Mouse (Mus musculus) cerebellum, postnatal 25 days (tissue): ENCODE results near the gene Dhdh.
A peak's percentile ranks its signal among the peaks of the same experiment; 100 is the strongest.
"Not testable (repeated sequence)": the region's sequence is repeated elsewhere in the genome, so short reads cannot be mapped to it uniquely, and the experiment has no call there.

Source experiments
- DNase-seq, 2 experiments: peaks; one replicate each; pipeline ENCODE4 v3.0.0; 2021; ENCODE audit warnings: mixed read lengths in 2 of 2

Dhdh gene

DNA sequence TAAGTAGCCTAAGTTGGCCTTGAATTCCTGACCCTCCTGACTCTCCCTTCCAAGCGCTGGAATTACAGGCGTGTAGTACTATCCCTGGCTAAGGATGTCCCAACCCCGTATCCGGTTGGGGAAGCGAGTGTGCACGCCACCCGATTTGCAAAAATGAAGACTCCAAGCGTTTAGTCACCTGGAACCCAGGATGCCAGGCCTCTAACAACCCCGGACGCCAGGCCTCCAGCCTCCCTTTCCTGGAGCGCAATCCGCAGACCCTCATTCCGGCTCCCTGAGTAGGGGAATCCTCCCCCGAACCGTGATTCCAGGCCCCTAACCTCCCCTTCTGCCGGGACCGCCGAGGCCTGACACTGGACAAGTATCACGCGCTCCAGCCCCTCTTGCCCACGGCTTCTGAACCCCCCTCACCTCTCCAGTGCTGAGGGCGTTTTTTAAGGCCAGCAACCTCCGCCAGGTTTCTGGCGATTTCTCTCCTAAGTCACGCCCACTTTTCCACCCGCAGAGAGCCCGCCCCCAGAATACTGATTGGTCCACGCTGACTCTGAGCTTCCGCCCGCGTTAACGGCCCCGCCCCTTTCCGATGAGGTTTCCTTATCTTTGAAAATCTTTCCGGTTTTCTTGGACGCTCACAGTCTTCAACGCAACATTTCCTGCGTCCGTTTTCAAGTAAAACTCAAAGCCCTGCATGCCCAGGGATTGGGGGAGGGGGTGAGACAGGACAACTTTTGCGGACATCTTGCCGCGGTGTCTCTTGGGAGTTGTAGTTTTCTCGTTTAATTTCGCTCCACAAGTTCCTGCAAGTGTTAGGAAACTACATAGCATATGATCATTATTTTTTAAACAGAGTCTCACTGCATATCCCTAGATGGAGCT is 21.5 kb upstream of the Dhdh start, which contains the start of gene Nucb1:
Gene Nucb1 (minus strand): TSS at position 495 of the 876 bp plus-strand sequence.
- DNase-seq = peak; percentile 92 to 93

DNA sequence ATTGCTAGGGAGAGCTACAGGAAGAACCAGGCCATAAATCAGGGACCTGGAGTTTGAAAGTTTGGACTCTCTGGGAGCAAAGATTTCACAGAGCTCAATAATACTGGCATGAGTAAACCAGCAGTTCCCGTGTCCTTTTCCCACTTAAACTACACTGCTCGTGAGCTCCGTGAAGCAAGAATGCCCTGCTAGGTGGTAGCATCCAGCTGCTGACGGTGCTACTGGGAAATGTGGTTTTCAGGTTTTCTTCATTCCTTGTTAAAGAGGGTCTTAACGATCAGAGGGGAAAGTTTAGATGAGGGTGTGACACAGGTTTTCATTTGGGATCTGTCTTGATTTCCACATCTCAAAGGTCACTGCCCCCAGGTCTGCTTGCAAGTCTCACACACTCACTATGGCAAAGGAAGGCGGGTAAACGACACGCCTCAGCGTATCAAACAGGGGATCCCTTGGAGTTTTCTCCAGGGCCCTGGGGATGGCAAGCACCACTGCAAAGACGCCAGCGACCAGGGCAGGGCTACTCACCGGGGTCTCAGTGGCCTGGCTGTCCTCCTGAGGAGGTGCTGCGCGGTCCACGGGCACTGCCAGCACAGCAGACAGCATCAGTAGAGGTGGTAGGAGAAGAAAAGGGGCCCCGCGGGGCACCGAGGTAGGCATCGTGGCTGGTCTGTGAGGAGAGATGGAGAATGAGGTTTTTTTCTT is 20.7 kb upstream of the Dhdh start:
- peak in 1 of 2 experiments; percentile 45 for DNase-seq

DNA sequence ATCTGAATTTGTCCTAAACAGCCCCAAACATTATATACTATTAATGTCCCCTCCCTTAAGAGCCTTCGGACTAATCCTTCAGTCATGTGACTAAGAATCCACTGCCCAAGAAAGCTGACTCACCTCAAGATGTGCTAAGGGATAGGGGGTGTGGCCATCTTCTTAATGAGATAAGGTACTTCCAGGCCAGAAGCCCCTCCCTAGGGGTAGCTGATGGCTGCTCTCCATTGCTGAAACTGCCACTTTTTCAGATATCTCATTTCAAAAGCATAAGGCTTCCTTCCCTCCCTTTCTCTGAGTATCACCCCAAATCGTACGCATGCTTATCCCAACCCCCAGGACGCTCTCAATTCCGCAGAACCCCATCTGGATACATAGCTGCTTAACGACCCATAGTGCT is 20.0 kb upstream of the Dhdh start:
- no peak for DNase-seq

DNA sequence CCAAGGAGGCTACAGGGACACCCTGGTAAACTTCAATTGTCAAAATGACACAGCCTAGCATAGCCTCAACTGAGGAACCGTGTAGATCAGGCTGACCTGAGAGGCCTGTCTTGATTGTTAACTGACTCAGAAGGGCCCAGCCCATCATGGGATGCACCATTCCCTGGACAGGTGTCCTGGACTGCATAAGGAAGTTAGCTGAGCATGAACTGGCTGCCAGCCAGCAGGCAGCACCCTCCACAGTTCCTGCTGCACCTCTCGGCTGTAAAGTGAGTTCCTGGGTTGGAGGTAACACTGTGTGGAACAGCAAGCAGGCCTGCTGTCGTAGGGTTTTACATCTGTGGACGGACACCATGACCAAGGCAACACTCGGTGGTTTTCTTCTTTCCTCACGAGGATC is 19.0 kb upstream of the Dhdh start:
- DNase-seq = peak in 1 of 2 experiments; percentile 49

DNA sequence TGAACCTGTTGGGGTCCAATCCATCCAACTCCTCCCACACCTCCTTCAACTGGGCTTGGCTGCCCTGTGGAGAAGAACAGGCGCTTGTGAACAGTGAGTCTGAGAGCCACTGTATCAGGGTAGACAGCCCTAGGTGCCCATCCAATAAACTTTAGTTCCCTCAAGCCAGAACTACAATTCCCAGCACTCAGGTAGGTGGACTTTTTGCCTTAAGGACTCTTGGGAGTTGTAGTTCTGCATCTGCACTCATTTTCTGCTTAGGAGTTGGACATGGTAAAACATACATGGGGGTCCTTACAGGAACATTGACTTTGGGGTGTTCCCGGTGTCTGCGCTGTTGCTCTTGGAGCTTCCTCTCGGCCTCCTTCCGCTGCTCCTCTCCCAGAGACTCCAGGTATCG is 9.8 kb upstream of the Dhdh start:
- no peak for DNase-seq

DNA sequence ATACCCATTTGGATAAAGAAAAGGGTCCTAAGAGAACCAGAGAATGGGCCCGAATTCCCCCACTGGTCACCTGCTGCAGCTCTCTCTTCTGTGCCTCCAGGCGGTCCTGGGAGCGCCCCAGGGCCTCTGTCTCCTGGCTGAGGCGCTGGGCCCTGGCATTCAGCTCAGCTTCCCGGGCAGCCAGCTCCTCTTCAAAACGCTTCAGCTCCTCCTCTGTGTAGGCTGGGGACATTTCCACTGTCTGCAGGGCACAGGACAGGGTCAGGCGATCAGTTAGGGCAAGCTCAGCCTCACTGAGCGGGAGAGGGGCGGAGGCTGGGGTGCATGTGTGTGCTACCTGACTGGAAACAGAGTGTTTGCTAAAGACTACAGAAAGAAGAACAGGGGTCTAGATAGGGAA is 5.9 kb upstream of the Dhdh start:
- peak in 1 of 2 experiments; percentile 45 for DNase-seq

DNA sequence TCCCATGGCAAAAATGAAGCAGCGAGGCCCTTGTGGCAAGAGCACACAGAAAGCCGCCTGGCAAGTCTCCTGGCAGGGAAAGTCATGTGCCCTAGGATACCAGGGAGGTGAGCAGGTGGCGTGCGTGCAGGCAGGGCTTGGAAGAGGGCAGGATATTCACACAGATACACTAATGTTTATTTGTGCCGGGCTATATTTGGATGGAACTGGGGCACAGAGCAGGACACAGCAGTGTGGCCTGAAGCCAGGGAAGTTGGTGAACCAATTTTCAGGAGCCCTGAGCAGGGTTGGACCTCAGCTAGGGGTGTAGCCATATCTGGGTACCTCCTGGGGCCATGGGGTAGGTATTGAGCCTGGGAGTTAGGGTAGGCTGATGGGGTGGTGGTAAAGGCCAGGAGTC is 4.3 kb upstream of the Dhdh start:
- peak; percentile 87 to 90 for DNase-seq

DNA sequence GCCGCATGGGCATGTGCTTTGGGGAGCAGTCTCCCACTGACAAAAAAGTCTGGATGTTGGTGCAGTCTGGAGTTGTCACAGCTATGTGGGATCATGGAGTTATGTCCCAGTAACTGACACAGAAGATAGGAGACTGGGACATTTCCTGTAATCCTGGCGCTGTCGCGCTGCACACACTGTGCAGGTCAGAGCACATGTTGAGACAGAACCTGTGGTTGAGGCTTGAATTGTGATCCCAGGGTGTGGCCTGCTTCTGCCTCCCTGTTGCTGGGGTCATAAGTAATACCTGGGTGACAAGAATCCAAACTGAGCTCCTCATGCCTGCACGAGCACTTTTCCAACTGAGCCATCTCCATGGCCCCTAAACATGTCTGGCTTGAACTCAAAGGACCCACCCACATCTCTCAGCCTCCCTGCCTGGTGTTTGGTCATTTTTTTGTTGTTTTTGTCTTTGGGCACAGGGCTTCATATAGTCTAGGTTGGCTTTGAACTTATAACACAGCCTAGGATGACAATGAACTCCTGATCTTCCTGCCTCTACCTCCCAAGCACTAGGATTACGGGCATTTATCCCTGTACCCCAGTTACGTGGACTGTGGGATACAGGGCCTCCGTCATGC is 3.7 kb upstream of the Dhdh start:
- DNase-seq = peak in 1 of 2 experiments; percentile 54

DNA sequence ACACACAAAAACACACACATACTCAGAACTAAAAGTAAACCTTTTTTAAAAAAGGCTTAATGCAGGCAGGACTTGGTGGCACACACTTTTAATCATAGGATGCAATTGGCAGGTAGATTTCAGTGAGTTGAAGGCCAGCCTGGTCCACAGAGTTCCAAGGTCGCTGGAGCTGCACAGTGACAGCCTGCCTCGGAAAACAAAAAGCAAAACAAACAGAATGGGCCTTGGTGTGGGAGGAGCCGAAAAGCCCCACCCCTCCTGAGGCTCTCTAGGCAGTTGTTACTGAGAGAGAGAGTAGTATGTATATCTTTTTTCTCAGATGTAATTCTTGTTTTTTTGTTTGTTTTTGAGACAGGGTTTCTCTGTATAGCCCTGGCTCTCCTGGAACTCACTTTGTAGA is 2.7 kb upstream of the Dhdh start:
- DNase-seq = peak; percentile 41 to 43

DNA sequence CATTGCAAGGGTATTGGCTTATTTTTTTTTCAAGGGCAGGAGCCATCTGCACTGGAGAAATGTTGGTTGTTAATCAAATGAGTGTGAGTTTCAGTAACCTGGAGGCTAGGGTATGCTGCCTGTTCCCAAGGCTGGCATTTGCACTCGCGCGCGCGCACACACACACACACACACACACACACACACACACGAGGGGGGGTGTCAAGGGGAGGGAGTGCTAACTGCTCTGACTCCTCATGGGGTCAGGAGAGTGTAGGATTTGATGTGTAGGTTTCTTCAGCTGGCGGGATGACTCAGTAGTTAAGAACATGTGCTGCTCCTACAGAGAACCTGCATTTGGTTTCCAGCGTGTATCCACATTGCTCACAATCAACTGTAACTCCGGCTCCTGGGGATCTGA is 2.2 kb upstream of the Dhdh start:
- DNase-seq = no peak

DNA sequence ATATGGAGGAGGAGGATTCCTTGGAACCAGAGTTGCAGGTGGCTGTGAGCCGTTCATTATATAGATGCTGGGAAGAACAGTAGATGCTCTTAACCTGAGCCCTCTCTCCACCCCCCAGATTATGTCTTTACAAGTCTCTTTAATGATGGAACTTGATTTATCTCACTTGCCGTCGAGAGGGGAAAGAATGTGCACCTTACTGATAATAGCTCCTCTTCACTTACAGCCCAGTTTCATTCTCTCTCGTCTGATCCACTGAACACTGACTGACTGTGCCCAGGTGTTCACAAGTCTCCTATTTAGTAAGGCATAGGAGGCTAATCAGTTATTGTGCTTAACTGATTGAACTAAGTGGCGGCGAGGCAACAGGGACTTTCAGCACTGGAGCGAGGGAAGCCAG is 973 bp upstream of the Dhdh start:
- DNase-seq = no peak

DNA sequence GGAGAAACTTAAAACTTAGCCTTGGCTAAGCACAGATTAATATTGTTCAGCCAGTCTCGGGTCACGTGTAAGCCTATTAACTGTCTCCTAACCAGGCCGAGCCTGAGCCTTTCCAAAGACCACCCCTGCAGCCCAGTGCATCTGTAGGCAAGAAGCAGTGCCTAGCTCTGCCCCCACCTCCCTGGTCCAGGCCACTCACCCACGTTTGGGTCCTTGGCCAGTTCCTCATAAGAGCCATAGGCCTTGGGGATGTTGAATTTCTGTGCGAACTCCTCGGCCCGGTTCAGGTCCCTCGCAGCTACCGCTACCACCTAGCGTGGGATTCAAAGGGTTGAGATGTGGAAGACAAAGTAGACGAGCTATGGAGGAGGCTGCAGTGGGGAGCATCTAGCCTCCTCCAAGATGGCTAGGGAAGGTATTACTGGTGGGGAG is 728 bp downstream of the Dhdh start:
- DNase-seq = no peak

DNA sequence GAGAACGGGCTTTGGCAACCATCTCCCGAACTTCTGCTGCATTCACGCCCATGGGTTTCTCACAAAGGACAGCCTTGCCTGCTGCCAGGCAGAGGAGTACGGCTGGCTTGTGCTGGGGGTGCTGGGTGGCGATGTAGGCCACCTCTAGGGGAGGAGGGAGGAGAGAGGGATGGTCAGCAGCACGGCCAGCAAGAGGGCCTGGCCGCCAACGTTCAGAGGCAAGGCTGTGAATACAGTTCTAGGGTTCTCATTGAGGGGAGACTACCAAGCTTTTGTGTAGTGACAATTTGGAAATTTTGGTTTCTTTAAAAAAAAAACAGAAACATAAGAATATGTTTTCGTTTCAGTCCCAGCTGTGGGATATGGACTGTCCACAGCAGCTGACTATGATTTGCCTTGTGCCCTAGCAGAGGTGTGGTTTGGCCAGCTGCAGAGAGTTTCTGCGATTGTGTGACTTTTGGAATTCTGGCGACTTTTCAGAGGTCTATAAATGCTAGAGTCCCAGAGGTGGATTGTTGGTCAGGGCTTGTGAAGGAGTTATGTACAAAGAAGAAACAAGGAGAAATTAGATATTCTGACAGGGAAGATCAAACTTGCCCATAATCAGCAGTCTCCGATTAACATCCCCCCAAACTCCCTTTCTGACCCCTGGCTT is 1.7 kb downstream of the Dhdh start, which contains the start of gene Gm45808:
Gene Gm45808 (minus strand): TSS at position 51 of the 655 bp plus-strand sequence.
- no peak for DNase-seq

DNA sequence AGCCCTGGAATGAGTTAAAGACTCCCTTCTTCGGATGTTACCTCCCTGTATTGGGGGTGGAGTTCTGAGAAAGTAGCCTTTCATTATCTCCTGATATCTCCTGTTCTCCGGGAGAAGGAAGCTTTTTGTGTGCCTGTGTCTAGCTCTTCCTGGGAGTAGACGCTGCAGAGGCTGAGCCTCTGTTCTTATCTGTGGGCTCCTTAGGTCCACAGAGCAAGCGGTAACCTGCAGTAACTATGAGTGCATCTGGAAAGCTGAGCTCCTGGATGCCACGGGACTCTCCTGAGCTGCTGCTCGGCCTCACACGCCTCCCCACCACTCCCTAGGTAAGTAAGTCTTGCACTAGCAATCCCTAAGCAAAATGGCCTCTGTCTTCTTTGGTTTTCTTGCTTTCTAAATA is 2.4 kb downstream of the Dhdh start:
- no peak for DNase-seq

DNA sequence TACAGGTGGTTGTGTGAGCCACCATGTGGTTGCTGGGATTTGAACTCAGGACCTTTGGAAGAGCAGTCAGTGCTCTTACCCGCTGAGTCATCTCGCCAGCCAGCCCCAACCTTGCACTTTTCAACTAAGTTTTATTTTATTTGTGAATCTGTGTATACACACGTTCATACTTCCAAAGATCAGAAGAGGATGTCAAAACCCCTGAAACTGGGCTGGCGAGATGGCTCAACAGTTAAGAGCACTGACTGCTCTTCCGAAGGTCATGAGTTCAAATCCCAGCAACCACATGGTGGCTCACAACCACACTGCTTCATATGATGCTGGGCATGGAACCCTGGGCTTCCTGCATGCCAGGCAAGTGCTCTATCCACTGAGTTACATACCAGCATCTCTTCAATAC is 3.6 kb downstream of the Dhdh start:
- DNase-seq = not testable (repeated sequence)

DNA sequence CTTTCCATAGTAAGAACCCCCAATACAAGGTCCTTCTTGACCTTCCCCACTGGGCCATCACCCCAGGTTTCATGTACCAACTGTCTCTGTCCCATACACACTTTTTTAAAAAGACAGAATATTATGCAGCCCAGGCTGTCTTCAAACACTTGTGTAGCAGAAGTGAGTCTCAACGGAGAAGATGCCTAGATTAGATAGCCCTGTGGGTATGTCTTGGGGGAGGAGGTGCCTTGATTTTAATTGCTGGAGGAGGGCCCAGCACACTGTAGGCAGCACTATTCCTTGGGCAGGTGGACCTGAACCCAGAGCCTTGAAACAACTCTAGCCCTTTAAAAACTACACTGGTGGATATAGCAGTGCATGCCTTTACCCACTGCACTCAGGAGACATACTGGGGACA is 6.4 kb downstream of the Dhdh start:
- no peak for DNase-seq

DNA sequence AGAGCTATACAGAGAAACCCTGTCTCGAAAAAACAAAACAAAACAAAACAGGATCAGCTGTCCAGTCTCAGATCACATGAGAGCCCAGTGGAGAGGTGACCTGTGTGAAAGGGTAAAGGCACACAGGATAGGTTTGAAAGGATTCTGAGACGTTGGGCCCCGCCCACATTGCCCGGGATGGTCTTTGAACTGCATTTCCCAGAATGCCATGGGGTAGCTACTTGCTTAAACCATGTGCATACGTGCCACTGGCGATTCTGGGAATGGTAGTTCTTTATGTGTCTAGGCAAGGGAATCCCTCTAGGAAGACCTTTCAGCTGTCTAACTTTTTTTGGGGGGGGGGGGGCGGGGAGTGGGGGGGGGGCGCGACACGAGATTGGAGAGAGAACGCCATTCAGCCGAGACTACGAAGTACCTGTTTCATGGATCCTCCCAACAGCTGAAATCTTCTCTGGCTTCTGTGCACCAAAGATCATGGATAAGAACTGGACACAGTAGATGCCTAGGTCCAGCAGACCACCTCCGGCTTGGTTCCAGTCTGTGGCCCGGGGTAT is 7.2 kb downstream of the Dhdh start, which contains the start of gene Tulp2:
Gene Tulp2 (plus strand): TSS at position 504 of the 554 bp plus-strand sequence.
- DNase-seq = peak; percentile 61 to 81

DNA sequence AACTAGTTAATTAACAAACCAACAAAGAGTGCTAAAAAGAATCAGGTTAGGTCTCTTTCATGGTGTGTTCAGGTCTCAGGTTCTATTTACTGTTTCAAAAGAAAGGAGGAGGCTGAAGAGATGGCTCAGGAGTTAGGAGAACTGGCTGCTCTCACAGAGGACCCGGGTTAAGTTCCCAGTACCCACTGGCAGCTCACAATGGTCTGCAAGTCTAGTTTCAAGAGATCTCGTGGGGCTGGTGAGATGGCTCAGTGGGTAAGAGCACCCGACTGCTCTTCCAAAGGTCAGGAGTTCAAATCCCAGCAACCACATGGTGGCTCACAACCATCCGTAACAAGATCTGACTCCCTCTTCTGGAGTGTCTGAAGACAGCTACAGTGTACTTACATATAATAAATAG is 8.3 kb downstream of the Dhdh start:
- DNase-seq = not testable (repeated sequence)

DNA sequence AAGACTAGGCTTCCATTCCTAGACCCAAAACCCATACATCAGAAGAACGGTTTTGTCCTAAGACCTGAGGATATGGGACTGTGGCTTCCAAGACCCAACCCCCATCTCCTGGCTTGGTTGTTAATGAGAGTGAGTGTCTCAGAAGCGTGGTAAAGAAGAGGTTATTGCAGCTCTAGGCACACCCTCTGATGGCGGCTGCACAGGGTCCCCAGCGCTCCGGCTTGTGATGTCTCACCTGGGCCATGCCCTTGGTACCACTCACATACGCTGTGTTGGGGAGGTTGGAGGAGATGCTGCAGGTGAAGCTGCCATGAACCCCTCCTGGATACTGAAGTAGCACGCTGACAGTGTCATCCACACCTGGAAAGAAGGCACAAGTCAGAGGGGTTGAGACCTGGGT is 9.8 kb downstream of the Dhdh start:
- DNase-seq = no peak

DNA sequence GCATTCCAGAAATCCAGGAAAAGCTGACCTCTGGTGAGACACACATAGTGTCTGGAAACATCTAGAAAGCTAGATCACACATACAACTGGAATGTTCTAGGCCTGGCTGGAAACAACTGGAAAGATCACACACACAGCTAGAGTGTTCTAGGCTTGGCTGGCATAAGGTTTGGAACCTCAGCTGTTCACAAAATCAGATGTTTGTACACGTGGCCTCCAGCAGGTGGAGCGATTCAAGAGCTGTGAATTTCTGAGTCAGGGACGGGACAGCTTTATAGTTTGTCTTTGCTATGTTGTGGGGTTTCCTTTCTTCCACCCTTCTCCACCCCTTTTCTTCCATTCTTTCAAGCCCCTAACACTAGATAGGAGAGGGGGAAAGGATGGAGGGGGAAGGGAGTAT is 11.6 kb downstream of the Dhdh start:
- peak; percentile 77 to 84 for DNase-seq

DNA sequence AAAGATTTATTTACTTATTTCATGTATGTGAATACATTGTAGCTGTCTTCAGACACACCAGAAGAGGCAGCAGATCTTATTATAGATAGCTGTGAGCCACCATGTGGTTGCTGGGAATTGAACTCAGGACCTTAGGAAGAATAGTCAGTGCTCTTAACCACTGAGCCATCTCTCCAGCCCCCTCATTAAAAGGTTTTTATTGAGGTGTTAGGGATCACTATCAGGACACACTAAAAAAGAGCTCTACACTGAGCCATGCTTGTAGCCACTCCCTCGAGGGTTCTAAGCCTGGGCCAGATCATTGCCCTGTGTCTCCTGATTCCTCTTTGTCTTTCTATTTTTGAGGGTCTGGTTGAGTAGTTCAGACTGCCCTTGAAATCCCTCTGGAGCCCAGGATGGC is 12.2 kb downstream of the Dhdh start:
- DNase-seq = peak in 1 of 2 experiments; percentile 9

DNA sequence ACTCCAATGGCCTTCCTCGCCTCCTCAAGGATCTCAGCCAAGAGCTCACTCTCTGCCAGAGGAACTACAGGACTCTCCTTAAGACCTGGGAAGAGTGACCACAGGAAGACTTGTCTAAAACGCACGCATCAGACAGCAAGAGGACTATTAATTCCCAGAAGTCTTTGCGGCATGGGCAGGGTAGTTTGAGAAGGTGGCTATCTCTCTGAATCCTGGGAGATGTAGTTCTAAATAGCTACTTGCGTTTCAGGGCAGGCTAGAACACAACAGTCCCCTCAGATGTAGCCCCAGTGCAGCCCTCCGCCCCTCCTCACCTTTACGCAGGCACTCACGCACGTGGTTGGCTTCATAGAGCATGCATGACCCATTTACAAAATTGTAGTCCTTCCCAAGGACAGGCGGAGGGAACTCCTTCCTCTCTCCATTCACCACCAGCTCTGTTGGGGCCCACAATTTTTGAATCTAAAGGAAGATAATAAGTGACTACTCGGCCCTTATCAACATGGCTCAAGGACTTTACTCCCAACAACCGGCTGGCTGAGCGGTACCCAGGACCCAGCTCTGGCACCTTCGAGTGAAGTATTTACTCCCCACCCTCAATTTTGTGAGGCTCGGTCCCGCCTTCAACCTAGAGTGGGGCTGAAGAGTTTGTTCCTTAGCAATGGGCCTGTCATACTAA is 13.2 kb downstream of the Dhdh start:
- peak in 1 of 2 experiments; percentile 67 for DNase-seq
